Mouse (Mus musculus) embryonic fibroblast, embryonic 13.5 days (primary cell): ENCODE data around the gene Cygb.

ENCODE experiments used
- CTCF ChIP-seq: IDR thresholded peaks from 2 replicates; pipeline ENCODE4 v1.5.1; 2011; ENCODE audit warnings: mild to moderate bottlenecking, control low read depth, low read length, moderate library complexity, borderline replicate concordance; ENCODE audit not compliant: insufficient read depth
- POLR2A ChIP-seq: IDR thresholded peaks from 2 replicates; pipeline ENCODE4 v1.6.1; 2011; ENCODE audit warnings: low read depth, mild to moderate bottlenecking, control low read depth, low read length, moderate library complexity

DNA sequence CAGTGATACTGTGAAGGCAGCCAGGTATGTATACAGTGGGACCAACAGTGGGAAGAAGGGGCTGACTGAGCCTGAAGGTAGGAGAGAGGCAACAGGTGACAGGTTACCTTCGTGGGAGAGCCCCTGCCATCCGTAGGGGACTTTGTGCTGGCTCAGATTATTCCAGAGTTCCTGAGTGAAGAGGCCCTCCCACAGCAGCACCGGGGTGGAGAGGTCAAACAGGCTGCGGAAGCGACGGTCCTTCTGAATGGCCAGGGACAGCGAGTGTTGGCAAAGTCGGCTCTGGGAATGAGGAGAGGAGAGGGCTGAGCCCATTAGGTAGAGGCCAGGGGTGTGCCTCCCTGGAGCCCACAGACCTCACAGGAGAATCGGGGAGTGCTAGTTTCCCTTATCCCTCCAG, 31.6 kb upstream of the Cygb start:
- no peak for TF ChIP-seq CTCF
- no peak for TF ChIP-seq POLR2A
